Mouse (Mus musculus): ENCODE results near the gene Gm20388. TPM values are rescaled to one million over a fixed set of nuclear protein-coding genes. Genes with fewer than 3 reads are reported as not detected.

The Gm20388 gene
- polyA plus RNA-seq, 1 experiment from 2014 or later = 3.6 TPM

DNA sequence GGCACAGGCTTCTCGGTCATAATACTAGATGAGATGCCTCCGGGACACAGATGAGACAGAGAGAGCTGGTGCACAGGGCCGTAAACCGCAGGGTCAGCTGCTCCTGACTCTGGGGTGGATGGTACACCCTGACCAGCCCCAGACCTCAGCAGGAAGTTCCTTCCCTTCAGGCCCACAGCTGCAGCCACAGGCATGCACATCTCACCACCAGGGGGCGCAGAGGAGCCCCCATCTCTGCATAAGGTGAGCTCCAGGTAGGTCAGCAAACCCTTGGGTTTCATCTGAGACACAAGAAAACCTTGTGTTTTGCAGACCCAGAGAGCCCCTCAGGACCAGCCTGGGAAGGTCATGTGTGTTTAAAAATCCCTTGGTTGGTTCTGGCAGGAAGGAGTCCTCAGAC, 1059.7 kb downstream of the Gm20388 start:
- Histone ChIP-seq H3K4me3 (no peak overlapping the region), H3K9me3 (no peaks in the 10 kb centered on the region), H3K4me1 (peaks cover 33% of the 10 kb centered on the region), H3K27me3 (replicated peaks; ENCODE audit: low read depth, poor library complexity, severe bottlenecking) (peaks cover 98% of the 10 kb centered on the region), H3K36me3 (replicated peaks) (no peaks in the 10 kb centered on the region), H3K27ac (replicated peaks) (no peak overlapping the region)
- peak; percentile 75 for DNase-seq (ENCODE audit: low spot score)
- WGBS = 25% methylated on average over 5 of the region's 5 CpGs

DNA sequence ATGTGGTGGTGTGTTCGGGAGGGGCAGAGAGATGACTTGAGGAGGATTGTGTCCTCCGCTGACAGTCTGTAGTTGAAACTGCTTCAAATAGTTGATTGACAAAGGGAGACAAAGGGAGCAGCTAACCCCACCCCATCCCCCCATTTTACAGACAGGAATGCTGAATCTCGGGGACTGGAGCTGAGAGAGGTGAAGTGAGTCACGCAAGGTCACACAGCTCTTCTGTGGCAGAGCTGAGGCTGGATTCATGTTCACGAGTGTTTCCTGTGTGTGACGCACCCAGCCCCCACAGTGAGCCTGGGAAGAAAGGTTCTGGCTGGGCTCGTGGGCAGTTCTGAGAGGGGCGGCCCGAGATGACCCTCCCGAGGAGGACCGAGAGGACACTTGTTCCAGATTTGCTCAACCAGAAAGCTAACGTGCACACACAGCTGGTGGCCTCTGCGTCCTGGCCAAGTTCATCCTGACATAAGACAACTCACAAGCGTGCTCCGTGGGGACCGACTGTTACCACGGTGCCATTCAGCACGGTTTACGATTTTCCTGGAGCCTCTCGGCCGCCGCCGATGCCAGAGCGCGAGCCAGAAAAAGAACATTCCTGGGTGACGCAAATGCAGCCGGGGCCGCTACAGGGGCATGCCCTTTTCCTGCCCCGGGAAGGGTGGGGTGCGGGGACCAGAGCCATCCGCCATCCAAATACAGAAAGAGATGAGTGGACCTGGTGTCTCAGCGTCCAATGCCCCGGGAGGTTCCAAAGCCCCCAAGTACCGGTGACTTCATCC, 1061.2 kb downstream of the Gm20388 start:
- no peaks in the 10 kb centered on the region for H3K36me3 ChIP-seq (replicated peaks)
- peaks cover 26% of the 10 kb centered on the region for H3K4me1 ChIP-seq
- DNase-seq (ENCODE audit: low spot score) = peak; percentile 56
- WGBS = 19% methylated on average over 34 of the region's 34 CpGs
- peak overlapping the region; percentile 57 for H3K27ac ChIP-seq (replicated peaks)
- no peaks in the 10 kb centered on the region for H3K9me3 ChIP-seq
- peaks cover 95% of the 10 kb centered on the region for H3K27me3 ChIP-seq (replicated peaks; ENCODE audit: low read depth, poor library complexity, severe bottlenecking)
- H3K4me3 ChIP-seq = peak overlapping the region; percentile 54

DNA sequence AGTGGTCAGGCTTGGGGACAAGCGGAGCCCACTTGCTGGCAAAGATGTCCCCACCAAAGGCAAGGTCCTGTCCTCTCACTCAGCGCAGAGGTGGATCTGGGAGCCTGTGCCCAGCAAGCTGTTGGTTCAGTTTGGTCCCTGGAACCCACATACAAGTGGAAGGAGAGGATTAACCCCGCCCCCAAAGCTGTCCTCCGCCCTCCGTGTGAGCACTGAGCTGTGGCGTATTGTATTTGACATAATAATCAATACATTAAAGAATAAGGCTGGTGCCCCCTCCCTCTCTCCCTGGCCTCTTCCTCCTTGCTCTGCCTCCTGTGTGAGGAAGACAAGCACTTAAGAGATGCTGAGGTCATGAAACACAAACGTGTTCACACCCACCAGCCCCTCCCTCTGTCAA, 1062.4 kb downstream of the Gm20388 start:
- 21% methylated on average over 7 of the region's 7 CpGs for WGBS
- DNase-seq (ENCODE audit: low spot score) = peak; percentile 18
- Histone ChIP-seq H3K4me3 (peak overlapping the region; percentile 54; the same call in 1 of the 2 replicates), H3K4me1 (peaks cover 22% of the 10 kb centered on the region), H3K27ac (replicated peaks) (no peak overlapping the region), H3K36me3 (replicated peaks) (no peaks in the 10 kb centered on the region), H3K9me3 (no peaks in the 10 kb centered on the region), H3K27me3 (replicated peaks; ENCODE audit: low read depth, poor library complexity, severe bottlenecking) (peaks cover 97% of the 10 kb centered on the region)

DNA sequence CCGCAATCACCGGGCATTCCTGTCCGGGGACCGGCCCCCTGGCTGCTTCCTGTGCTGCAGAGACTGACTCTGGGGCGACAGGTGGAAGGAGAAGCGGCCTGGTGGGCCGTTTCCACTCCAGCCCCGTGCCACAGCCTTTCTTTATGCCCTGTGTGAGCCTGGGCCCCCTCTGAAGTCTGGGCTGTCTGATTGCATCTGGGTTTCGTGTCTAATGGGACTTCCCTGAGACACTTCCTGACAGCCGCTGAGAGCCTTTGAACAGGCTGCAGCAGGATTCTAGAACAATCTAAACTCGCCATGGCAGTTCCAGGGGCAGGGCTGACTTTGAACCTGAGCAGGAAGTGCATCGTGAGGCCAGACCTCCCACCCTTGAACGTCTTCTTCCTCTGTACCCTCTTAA, 1066.5 kb downstream of the Gm20388 start:
- Histone ChIP-seq H3K4me1 (peaks cover 26% of the 10 kb centered on the region), H3K27me3 (replicated peaks; ENCODE audit: low read depth, poor library complexity, severe bottlenecking) (peaks cover 89% of the 10 kb centered on the region), H3K27ac (replicated peaks) (no peak overlapping the region), H3K36me3 (replicated peaks) (no peaks in the 10 kb centered on the region), H3K9me3 (no peaks in the 10 kb centered on the region), H3K4me3 (no peak overlapping the region)
- no peak for DNase-seq (ENCODE audit: low spot score)
- 72% methylated on average over 13 of the region's 13 CpGs for WGBS

DNA sequence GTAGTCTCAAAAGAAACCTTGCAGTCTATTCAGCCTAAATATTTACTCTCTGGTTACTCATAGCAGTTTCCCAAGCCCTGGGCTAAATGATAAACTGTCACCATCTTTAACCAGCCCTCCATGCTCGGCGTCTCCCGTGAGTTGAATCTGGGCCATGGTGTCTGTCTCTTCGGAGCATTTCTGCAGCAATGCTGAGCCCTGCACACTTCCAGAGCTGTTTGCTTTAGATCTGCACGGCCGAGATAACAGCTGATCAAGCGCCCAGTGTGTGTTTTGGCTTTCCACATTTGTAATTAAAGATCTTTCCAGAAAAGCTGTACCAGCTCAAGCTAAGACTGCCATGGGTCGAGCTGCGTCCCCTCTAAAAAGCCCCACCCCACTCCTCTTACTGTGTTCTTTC, 1068.6 kb downstream of the Gm20388 start:
- Histone ChIP-seq H3K4me1 (peaks cover 10% of the 10 kb centered on the region), H3K4me3 (no peak overlapping the region), H3K27ac (replicated peaks) (no peak overlapping the region), H3K27me3 (replicated peaks; ENCODE audit: low read depth, poor library complexity, severe bottlenecking) (peaks cover 88% of the 10 kb centered on the region), H3K36me3 (replicated peaks) (no peaks in the 10 kb centered on the region), H3K9me3 (no peaks in the 10 kb centered on the region)
- 75% methylated on average over 9 of the region's 9 CpGs for WGBS
- no peak for DNase-seq (ENCODE audit: low spot score)

DNA sequence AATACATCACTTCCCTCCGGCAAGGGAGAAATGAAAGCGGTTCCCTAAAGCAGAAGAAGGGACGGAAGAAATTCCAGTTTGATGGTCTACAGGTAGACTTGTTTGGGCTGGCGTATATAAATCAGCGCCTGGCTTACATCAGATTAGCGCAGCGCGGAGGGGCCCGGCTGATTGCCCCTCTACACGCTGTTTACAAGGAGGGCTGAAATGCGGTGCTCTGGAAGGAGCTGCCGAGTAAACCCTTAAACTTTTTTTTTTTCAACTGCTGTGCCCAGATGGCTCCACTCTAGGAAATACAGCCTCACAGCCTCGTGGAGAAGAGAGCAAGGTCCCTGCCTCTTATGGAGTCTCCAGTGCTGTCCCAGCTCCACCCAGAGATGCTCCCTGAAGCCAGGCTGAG, 1070.3 kb downstream of the Gm20388 start:
- DNase-seq (ENCODE audit: low spot score) = peak; percentile 47
- H3K27me3 ChIP-seq (replicated peaks; ENCODE audit: low read depth, poor library complexity, severe bottlenecking) = peaks cover 86% of the 10 kb centered on the region
- WGBS = 58% methylated on average over 13 of the region's 13 CpGs
- H3K36me3 ChIP-seq (replicated peaks) = no peaks in the 10 kb centered on the region
- peaks cover 10% of the 10 kb centered on the region for H3K4me1 ChIP-seq
- H3K9me3 ChIP-seq = no peaks in the 10 kb centered on the region
- H3K27ac ChIP-seq (replicated peaks) = no peak overlapping the region; the same call in 1 of the 2 replicates
- H3K4me3 ChIP-seq = no peak overlapping the region

DNA sequence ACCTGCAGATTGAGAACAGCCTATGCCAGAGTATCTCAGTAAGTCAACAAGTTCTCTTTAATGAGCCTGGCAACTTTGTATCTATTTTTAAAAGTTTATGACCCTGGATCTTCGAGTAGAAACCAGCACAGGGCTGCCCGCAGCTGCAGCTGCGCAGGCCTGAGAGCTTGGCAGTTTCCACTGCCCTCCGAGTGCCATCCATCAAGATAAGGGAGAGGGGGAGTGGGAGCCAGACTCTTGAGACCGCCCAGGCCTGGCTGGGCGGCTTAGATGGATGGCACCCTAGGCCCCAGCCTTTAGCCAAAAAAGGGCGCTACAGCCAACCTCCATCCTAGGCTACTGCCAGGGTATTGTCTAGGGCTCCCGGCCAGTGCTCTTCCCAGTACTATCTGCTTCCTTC, 1074.2 kb downstream of the Gm20388 start:
- 86% methylated on average over 8 of the region's 8 CpGs for WGBS
- H3K27me3 ChIP-seq (replicated peaks; ENCODE audit: low read depth, poor library complexity, severe bottlenecking) = peaks cover 61% of the 10 kb centered on the region
- no peaks in the 10 kb centered on the region for H3K36me3 ChIP-seq (replicated peaks)
- H3K4me1 ChIP-seq = peaks cover 10% of the 10 kb centered on the region
- no peak overlapping the region for H3K4me3 ChIP-seq
- no peaks in the 10 kb centered on the region for H3K9me3 ChIP-seq
- no peak for DNase-seq (ENCODE audit: low spot score)
- H3K27ac ChIP-seq (replicated peaks) = no peak overlapping the region

DNA sequence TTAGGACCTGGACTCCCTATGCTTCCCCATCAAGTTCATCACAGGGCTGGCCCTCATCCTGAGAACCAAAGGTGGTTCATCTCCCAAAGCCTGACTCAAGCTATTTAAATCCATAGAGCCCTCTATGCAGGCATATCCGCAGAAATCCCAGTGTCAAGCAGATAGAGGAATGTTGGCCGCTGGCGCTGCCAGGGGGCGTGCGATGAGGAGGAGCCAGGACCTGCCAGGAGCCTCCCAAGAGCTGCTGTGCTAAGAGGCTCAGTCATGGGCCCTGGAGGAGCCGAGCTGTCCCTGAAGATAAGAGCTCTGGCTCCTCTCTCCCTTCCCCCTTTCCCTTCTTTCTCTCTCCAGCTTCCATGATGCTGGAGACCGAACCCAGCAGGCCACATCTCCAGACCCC, 1075.4 kb downstream of the Gm20388 start:
- peaks cover 11% of the 10 kb centered on the region for H3K4me1 ChIP-seq
- no peaks in the 10 kb centered on the region for H3K36me3 ChIP-seq (replicated peaks)
- no peak for DNase-seq (ENCODE audit: low spot score)
- WGBS = 85% methylated on average over 7 of the region's 7 CpGs
- H3K27me3 ChIP-seq (replicated peaks; ENCODE audit: low read depth, poor library complexity, severe bottlenecking) = peaks cover 54% of the 10 kb centered on the region
- no peaks in the 10 kb centered on the region for H3K9me3 ChIP-seq
- H3K27ac ChIP-seq (replicated peaks) = no peak overlapping the region
- no peak overlapping the region for H3K4me3 ChIP-seq

DNA sequence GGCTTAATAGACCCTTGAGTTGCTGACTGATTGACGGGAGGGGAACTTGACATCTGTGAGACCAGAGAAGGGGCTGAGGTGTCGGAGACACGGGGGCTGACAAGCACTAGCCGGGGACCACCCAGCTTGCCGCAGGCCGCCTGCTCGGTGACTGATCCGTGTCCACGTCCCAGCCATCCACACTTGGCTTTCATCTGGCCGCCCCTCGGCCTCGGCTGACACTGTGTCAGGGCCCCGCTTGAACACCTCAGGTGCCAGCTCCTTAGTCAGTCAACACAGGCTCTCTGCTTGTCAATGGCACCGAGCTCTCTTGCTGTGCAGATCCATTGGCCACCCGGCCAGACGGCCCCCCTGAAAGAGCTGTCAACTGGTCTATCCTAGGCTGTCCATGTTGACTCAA, 1083.1 kb downstream of the Gm20388 start:
- Histone ChIP-seq H3K27me3 (replicated peaks; ENCODE audit: low read depth, poor library complexity, severe bottlenecking) (peaks cover 73% of the 10 kb centered on the region), H3K4me3 (no peak overlapping the region), H3K9me3 (no peaks in the 10 kb centered on the region), H3K4me1 (peaks cover 33% of the 10 kb centered on the region), H3K27ac (replicated peaks) (no peak overlapping the region), H3K36me3 (replicated peaks) (no peaks in the 10 kb centered on the region)
- no peak for DNase-seq (ENCODE audit: low spot score)
- 83% methylated on average over 16 of the region's 16 CpGs for WGBS

DNA sequence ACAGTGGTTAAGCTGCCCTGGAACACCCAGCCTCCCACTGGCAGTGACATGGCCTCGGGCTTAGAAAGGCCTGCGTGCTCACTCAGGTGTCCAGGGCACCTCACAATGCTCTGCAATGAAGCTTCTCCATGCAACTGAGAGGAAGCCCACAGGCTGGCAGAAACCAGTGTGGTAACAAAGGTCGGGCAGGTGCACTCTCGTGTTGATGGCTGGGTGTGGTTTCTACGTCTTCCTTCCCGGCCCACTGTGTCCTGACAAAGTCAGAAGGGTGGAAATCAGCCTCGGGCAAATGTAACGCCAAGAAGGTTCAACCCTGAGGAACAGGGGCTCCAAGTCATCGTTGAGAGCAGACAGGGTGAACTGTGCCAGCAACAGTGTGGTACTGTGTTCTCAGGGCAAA, 1084.8 kb downstream of the Gm20388 start:
- no peak for DNase-seq (ENCODE audit: low spot score)
- Histone ChIP-seq H3K9me3 (no peaks in the 10 kb centered on the region), H3K27ac (replicated peaks) (no peak overlapping the region), H3K36me3 (replicated peaks) (no peaks in the 10 kb centered on the region), H3K4me3 (no peak overlapping the region), H3K27me3 (replicated peaks; ENCODE audit: low read depth, poor library complexity, severe bottlenecking) (peaks cover 76% of the 10 kb centered on the region), H3K4me1 (peaks cover 33% of the 10 kb centered on the region)
- 80% methylated on average over 9 of the region's 9 CpGs for WGBS

DNA sequence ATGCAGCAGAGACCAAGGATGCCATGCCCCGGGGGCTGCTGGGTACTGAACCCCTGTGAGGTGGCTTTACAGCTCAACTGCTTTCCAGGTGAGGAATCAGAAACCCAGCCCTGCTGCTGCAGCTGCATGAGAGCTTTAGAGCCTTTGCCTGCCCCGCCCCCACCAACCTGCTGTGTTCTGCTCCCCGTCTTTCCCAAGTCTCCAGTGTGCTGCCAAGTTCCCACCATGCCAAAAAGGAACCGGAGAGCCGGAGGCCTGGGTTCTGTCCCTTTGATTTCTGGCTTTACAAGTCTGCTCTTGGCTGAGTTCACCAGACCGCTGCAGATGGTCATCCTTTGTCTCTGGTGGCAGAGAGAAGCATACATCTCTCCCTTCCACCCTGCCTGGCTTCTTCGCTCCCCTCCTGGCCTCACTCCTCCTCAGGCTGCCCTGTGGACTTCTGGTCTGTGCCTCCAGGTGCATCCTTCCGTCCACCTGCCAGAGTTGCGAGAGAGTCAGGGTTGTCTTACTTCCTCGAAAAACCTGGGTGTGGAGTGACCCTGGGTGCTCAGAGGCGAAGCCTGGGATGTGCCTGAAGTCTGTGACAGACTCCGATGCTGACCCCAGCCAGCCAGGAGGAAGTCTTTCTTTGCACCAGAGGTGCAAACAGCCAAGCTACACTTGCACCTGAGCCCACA, 1086.4 kb downstream of the Gm20388 start:
- 77% methylated on average over 12 of the region's 12 CpGs for WGBS
- no peak overlapping the region; the same call in 1 of the 2 replicates for H3K27ac ChIP-seq (replicated peaks)
- H3K36me3 ChIP-seq (replicated peaks) = no peaks in the 10 kb centered on the region
- H3K4me3 ChIP-seq = no peak overlapping the region
- peaks cover 62% of the 10 kb centered on the region for H3K27me3 ChIP-seq (replicated peaks; ENCODE audit: low read depth, poor library complexity, severe bottlenecking)
- no peak for DNase-seq (ENCODE audit: low spot score)
- H3K9me3 ChIP-seq = no peaks in the 10 kb centered on the region
- peaks cover 17% of the 10 kb centered on the region for H3K4me1 ChIP-seq

DNA sequence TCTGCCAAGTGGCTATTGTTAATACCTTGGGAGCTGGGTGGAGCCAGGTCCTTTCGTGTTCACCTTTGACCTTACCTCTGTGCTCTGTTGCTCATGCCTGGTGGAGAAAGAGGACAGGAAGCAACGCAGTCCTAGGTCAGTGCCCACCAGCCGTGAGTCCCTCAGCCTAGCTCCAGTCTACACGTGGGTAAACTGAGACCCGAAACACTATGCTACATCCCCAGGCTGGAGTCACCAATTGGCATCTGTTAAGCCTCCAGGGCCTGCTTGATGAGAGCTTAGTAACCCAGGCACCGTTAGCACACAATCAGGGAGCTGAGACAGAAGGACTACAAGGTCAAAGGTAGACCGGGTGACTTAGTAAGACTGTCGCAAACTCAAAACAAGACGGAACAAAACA, 1087.3 kb downstream of the Gm20388 start:
- H3K36me3 ChIP-seq (replicated peaks) = no peaks in the 10 kb centered on the region
- no peak overlapping the region for H3K4me3 ChIP-seq
- peaks cover 12% of the 10 kb centered on the region for H3K4me1 ChIP-seq
- H3K27me3 ChIP-seq (replicated peaks; ENCODE audit: low read depth, poor library complexity, severe bottlenecking) = peaks cover 56% of the 10 kb centered on the region
- H3K9me3 ChIP-seq = no peaks in the 10 kb centered on the region
- H3K27ac ChIP-seq (replicated peaks) = no peak overlapping the region
- DNase-seq (ENCODE audit: low spot score) = no peak
- WGBS = 78% methylated on average over 9 of the region's 9 CpGs

DNA sequence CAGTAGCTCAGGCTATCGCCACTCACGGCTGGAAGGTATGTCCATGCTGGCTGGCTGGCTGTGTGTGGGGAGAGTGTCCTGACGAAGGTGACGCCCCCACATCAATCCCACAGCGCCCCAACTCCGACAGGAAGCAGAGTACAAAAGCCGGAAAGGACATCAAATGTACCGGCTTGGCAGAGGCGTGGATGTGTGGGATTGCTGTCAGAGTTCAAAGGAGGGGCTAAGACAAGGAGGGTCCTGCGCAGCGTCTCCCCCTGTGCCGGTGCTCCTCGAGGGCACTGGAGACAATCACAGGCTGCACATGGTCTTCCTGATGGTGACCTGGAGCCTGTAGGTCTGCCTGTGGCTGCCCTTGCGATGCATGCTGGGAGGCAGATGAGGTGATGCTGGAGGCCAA, 1088.3 kb downstream of the Gm20388 start:
- peaks cover 55% of the 10 kb centered on the region for H3K27me3 ChIP-seq (replicated peaks; ENCODE audit: low read depth, poor library complexity, severe bottlenecking)
- no peaks in the 10 kb centered on the region for H3K36me3 ChIP-seq (replicated peaks)
- no peak overlapping the region for H3K4me3 ChIP-seq
- H3K9me3 ChIP-seq = no peaks in the 10 kb centered on the region
- H3K4me1 ChIP-seq = peaks cover 18% of the 10 kb centered on the region
- DNase-seq (ENCODE audit: low spot score) = no peak
- no peak overlapping the region for H3K27ac ChIP-seq (replicated peaks)
- 79% methylated on average over 14 of the region's 14 CpGs for WGBS

All from embryonic facial prominence, embryonic 10.5 days (tissue).